Mouse (Mus musculus) myocyte (in vitro differentiated cells): Measurements from ENCODE around the gene Krt9. TPM values are rescaled to one million over a fixed set of nuclear protein-coding genes. Genes with fewer than 3 reads are reported as not detected.

Experiments used
- H3K27me3 ChIP-seq: one replicate; pipeline ENCODE4 v1.6.1; 2011; ENCODE audit not compliant: control insufficient read depth, insufficient read depth, insufficient read length
- H3K36me3 ChIP-seq: one replicate; pipeline ENCODE4 v1.6.1; 2011; ENCODE audit not compliant: control insufficient read depth, insufficient read depth
- H3K4me2 ChIP-seq: one replicate; pipeline ENCODE4 v1.6.1; 2011; ENCODE audit warnings: low read depth, control low read depth
- H3K4me3 ChIP-seq: one replicate; pipeline ENCODE4 v1.5.1; 2011; ENCODE audit warnings: mild to moderate bottlenecking, control low read depth, moderate library complexity
- H3K79me2 ChIP-seq: one replicate; pipeline ENCODE4 v1.6.1; 2011; ENCODE audit not compliant: control insufficient read depth, insufficient read depth
- H3ac ChIP-seq: one replicate; pipeline ENCODE4 v1.6.1; 2011; ENCODE audit not compliant: control insufficient read depth, insufficient read length
- CEBPB ChIP-seq: IDR thresholded peaks from 2 replicates; pipeline ENCODE4 v1.6.1; 2011; ENCODE audit warnings: mild to moderate bottlenecking, moderate library complexity; ENCODE audit not compliant: poor library complexity, insufficient read depth, severe bottlenecking
- E2F4 ChIP-seq: IDR thresholded peaks from one replicate; pipeline ENCODE4 v1.6.1; 2011; ENCODE audit warnings: mild to moderate bottlenecking, control low read depth, moderate library complexity; ENCODE audit not compliant: insufficient read depth
- MAX ChIP-seq: IDR thresholded peaks from one replicate; pipeline ENCODE4 v1.6.1; 2011; ENCODE audit warnings: low read depth, mild to moderate bottlenecking, control low read depth
- MYOD1 ChIP-seq, 3 experiments: IDR thresholded peaks; one replicate each; pipeline ENCODE4 v1.6.1; 2011; ENCODE audit warnings: control low read depth in 2 of 3, low read depth in 2 of 3, mild to moderate bottlenecking in 2 of 3, moderate library complexity in 1 of 3; ENCODE audit not compliant: insufficient read length in 2 of 3, control insufficient read depth in 1 of 3
- MYOG ChIP-seq, 3 experiments: IDR thresholded peaks; one replicate each; pipeline ENCODE4 v1.6.1; 2011; ENCODE audit warnings: control low read depth in 2 of 3, low read depth in 2 of 3, mild to moderate bottlenecking in 2 of 3; ENCODE audit not compliant: insufficient read length in 2 of 3, control insufficient read depth in 1 of 3, insufficient read depth in 1 of 3
- POLR2A ChIP-seq: IDR thresholded peaks from one replicate; pipeline ENCODE4 v1.6.1; 2011; ENCODE audit warnings: low read depth, mild to moderate bottlenecking, control low read depth, moderate library complexity; ENCODE audit not compliant: insufficient read length
- POLR2AphosphoS2 ChIP-seq: IDR thresholded peaks from one replicate; pipeline ENCODE4 v1.6.1; 2011; ENCODE audit warnings: low read depth, control low read depth; ENCODE audit not compliant: insufficient read length
- REST ChIP-seq: IDR thresholded peaks from one replicate; pipeline ENCODE4 v1.6.1; 2011; ENCODE audit warnings: mild to moderate bottlenecking, control low read depth, moderate library complexity; ENCODE audit not compliant: insufficient read depth, insufficient read length
- SRF ChIP-seq: IDR thresholded peaks from one replicate; pipeline ENCODE4 v1.6.1; 2011; ENCODE audit warnings: low read depth; ENCODE audit not compliant: control insufficient read depth, insufficient read length
- TCF12 ChIP-seq: IDR thresholded peaks from one replicate; pipeline ENCODE4 v1.6.1; 2011; ENCODE audit warnings: mild to moderate bottlenecking, control low read depth; ENCODE audit not compliant: poor library complexity, insufficient read depth, severe bottlenecking
- TCF3 ChIP-seq: IDR thresholded peaks from one replicate; pipeline ENCODE4 v1.6.1; 2011; ENCODE audit warnings: low read depth, control low read depth; ENCODE audit not compliant: insufficient read length
- USF1 ChIP-seq: IDR thresholded peaks from one replicate; pipeline ENCODE4 v1.6.1; 2011; ENCODE audit warnings: low read depth, mild to moderate bottlenecking, control low read depth, moderate library complexity
- polyA plus RNA-seq: library from polyadenylated mRNA; unstranded; fragments of >200 nt; fragmentation: generic; extraction: Trizol; gene quantifications from one replicate; pipeline ENCODE4 v1.2.1, GENCODE M21; 2012; ENCODE audit warnings: missing spikeins

Krt9 gene
- polyA plus RNA-seq, 1 experiment = not detected

DNA sequence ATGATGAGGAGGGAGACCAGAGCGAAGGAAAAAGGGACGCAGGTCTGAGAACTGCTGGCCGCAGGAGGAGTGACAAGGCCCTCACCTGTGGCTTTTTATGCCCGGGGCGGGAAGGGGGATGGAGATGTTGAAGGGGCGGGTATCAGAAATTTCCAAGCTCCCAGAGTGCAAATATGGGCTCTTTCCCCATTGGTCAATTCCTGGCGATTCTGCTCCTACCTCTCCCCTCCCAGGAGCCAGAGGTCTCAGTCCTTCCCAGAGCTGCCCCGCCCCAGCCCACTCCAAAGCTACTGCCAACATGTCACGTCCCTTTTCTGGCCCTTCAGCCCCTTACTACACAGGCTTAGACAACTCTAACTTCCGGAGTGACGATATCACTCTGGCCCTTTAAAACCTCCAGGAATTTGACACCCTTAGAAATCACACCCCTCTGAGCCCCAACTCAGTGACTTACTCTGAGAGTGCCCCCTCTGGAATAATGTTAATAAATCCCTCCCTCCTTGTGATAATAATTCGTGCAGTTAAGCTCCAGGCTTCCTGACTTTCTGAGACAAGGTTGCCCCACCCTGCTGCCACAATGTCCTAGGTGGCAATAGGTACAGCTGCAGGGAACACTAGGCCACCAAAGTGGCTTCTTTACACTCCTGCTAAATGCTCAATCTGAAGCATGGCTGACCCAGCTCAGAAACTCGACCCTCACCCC is 47.0 kb downstream of the Krt9 start:
- Histone ChIP-seq H3K27me3 (no peaks in the 10 kb centered on the region), H3K4me2 (peak overlapping the region; percentile 14), H3K79me2 (no peaks in the 10 kb centered on the region), H3K36me3 (no peaks in the 10 kb centered on the region), H3K4me3 (no peak overlapping the region), H3ac (no peak overlapping the region)
- TF ChIP-seq SRF (no peak), MYOD1 (IDR thresholded peaks at IDR 0.05; ENCODE audit: control insufficient read depth in 1 of 3, insufficient read length in 2 of 3, low read depth in 2 of 3) (no peak), MYOG (IDR thresholded peaks at IDR 0.05; ENCODE audit: control insufficient read depth in 1 of 3, insufficient read depth in 1 of 3, insufficient read length in 2 of 3, low read depth in 2 of 3) (no peak), TCF12 (no peak), CEBPB (no peak), REST (no peak), POLR2AphosphoS2 (no peak), MAX (no peak), TCF3 (no peak)

DNA sequence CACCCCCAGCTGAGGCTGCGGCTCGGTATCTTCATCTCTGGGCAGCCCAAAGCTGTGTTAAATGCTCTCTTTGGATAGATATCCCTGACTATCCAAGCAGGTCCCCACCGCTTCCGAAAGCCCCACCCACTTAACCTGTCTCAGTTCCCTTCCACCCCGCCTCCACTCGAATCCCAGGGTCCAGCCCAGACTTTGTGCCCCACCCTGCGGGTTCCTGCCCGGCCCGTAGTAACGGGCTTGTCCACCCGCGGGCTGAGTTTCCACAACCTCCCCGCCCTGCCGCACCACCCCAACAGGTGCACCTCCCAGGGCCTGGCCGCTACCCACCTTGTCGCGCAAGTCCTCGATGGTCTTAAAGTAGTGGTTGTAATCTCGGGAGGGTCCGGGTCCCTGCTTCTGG is 47.9 kb downstream of the Krt9 start:
- Histone ChIP-seq H3K4me3 (no peak overlapping the region), H3K79me2 (no peaks in the 10 kb centered on the region), H3K36me3 (no peaks in the 10 kb centered on the region), H3K27me3 (no peaks in the 10 kb centered on the region), H3K4me2 (no peak overlapping the region), H3ac (no peak overlapping the region)
- TF ChIP-seq MYOD1 (IDR thresholded peaks at IDR 0.05; ENCODE audit: control insufficient read depth in 1 of 3, insufficient read length in 2 of 3, low read depth in 2 of 3) (peak in 1 of 3 experiments; percentile 21), E2F4 (no peak)

DNA sequence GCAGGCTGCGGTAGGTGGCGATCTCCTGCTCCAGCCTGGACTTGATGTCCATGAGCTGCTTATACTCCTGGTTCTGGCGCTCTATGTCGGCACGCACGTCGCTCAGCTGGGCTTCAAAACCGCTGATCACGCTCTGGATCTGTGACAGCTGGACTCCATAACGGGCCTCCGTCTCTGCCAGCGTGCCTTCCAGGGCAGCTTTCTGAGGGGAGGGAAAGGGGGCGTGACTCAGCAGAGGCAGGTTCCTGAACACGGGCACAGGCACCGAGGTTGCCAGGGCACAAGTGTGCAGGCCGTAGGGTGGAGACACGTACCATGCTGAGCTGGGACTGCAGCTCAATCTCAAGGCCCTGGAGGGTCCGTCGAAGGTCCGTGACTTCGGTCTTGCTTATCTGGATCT is 52.1 kb downstream of the Krt9 start:
- Histone ChIP-seq H3K36me3 (no peaks in the 10 kb centered on the region), H3ac (no peak overlapping the region), H3K4me3 (no peak overlapping the region), H3K79me2 (no peaks in the 10 kb centered on the region), H3K27me3 (no peaks in the 10 kb centered on the region), H3K4me2 (no peak overlapping the region)
- TF ChIP-seq CEBPB (no peak), REST (no peak), MYOG (IDR thresholded peaks at IDR 0.05; ENCODE audit: control insufficient read depth in 1 of 3, insufficient read depth in 1 of 3, insufficient read length in 2 of 3, low read depth in 2 of 3) (no peak), E2F4 (no peak), TCF12 (no peak), MAX (no peak), USF1 (no peak), TCF3 (no peak), POLR2AphosphoS2 (no peak), SRF (no peak)

DNA sequence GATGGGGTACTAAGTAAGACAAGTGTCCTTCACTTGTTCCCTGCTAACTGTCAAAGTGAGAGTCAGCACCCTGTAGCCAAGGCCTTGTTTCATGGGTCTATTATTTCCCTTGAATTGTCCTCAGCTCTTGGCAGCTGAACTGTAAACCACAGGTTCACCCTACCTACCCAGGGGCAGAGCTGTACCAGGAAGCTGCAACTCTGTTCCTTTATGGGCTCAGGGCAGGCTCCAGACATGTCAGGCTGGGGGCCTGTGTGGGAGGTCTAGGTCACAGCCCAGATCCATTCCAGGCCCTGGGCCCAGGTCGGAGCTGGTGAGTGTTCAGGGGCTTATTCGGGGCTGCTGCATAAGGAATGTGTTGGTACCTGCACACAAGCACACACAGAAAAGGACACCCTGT is 53.7 kb downstream of the Krt9 start:
- no peak overlapping the region for H3ac ChIP-seq
- no peaks in the 10 kb centered on the region for H3K27me3 ChIP-seq
- H3K4me3 ChIP-seq = no peak overlapping the region
- no peak overlapping the region for H3K4me2 ChIP-seq
- TF ChIP-seq SRF (no peak), POLR2AphosphoS2 (no peak), REST (no peak), POLR2A (no peak), E2F4 (no peak), MAX (no peak), MYOG (IDR thresholded peaks at IDR 0.05; ENCODE audit: control insufficient read depth in 1 of 3, insufficient read depth in 1 of 3, insufficient read length in 2 of 3, low read depth in 2 of 3) (no peak)
- H3K79me2 ChIP-seq = no peaks in the 10 kb centered on the region
- H3K36me3 ChIP-seq = no peaks in the 10 kb centered on the region

DNA sequence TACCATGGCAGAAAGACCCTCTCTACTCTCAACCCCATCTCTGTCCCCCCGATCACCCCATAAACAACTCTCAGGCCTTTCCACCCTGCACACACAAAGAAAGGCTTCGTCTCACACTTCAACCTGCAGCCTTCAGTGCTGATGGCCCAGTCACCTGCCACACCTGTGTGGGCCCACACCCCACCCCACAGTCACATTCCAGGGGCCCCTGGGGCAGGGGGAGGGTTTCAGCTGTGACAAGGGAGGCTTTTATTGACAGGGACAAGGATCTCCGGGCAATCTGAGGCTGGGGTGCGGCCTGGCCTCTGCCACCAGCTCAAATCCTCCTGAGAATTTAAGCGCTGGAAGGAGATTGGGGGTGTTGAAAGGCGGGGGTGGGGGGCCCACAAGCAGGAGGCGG is 54.2 kb downstream of the Krt9 start:
- Histone ChIP-seq H3K36me3 (no peaks in the 10 kb centered on the region), H3K79me2 (no peaks in the 10 kb centered on the region), H3K27me3 (no peaks in the 10 kb centered on the region), H3K4me2 (no peak overlapping the region), H3K4me3 (no peak overlapping the region), H3ac (no peak overlapping the region)
- TF ChIP-seq CEBPB (no peak), TCF3 (no peak), POLR2A (no peak), USF1 (no peak)
